Mouse (Mus musculus) spleen, adult 2 months (tissue): ENCODE results near the gene Foxo3. TPM values are rescaled to one million over a fixed set of nuclear protein-coding genes. Genes with fewer than 3 reads are reported as not detected.

ENCODE experiments used
- DNase-seq, 2 experiments: peaks; one replicate each; pipeline versions ENCODE4 v3.0.0 to v3.0.0-alpha.2; 2012 to 2021; ENCODE audit warnings: low spot score in 2 of 2, low read depth in 1 of 2
- H3K27ac ChIP-seq: fragments of 200-500 bp; 2 replicates; pipeline ENCODE4 v1.5.1; 2012; ENCODE audit warnings: low read length, inconsistent platforms; ENCODE audit not compliant: insufficient read depth
- H3K27me3 ChIP-seq: fragments of 200-500 bp; 2 replicates; pipeline ENCODE4 v1.6.1; 2012; ENCODE audit warnings: mild to moderate bottlenecking, moderate library complexity, low read length, inconsistent platforms; ENCODE audit not compliant: control insufficient read depth, insufficient read depth
- H3K36me3 ChIP-seq: fragments of 200-500 bp; 2 replicates; pipeline ENCODE4 v1.6.1; 2012; ENCODE audit warnings: mild to moderate bottlenecking, low read length, inconsistent platforms; ENCODE audit not compliant: control insufficient read depth, insufficient read depth
- H3K4me1 ChIP-seq: fragments of 200-500 bp; 2 replicates; pipeline ENCODE4 v1.6.1; 2011; ENCODE audit warnings: inconsistent platforms; ENCODE audit not compliant: control insufficient read depth, insufficient read depth, insufficient read length
- H3K4me3 ChIP-seq: fragments of 200-500 bp; 2 replicates; pipeline ENCODE4 v1.5.1; 2011; ENCODE audit warnings: mild to moderate bottlenecking, inconsistent platforms; ENCODE audit not compliant: insufficient read depth, insufficient read length; ENCODE audit errors: extremely low read depth
- CTCF ChIP-seq: fragments of 200-500 bp; IDR thresholded peaks from 2 replicates; pipeline ENCODE4 v1.5.1; 2011; ENCODE audit warnings: mild to moderate bottlenecking, inconsistent platforms; ENCODE audit not compliant: insufficient read depth, insufficient read length, insufficient replicate concordance; ENCODE audit errors: extremely low read depth
- POLR2A ChIP-seq: fragments of 200-500 bp; IDR thresholded peaks from 2 replicates; pipeline ENCODE4 v1.6.1; 2011; ENCODE audit warnings: low read depth, low read length, inconsistent platforms
- WGBS: fragments of 180-500 bp; shearing (Covaris S2); methylation state at CpG from one replicate; pipeline ENCODE4 v1.1.7; 2018; 5-methylcytosine and 5-hydroxymethylcytosine counted together
- polyA plus RNA-seq: library from polyadenylated mRNA; depleted of rRNA; stranded (reverse); fragments of >200 nt; gene quantifications from 2 replicates; pipeline ENCODE4 v1.2.3, GENCODE M21; 2012

The Foxo3 gene
- polyA plus RNA-seq, 1 experiment, result 44.6 TPM

DNA sequence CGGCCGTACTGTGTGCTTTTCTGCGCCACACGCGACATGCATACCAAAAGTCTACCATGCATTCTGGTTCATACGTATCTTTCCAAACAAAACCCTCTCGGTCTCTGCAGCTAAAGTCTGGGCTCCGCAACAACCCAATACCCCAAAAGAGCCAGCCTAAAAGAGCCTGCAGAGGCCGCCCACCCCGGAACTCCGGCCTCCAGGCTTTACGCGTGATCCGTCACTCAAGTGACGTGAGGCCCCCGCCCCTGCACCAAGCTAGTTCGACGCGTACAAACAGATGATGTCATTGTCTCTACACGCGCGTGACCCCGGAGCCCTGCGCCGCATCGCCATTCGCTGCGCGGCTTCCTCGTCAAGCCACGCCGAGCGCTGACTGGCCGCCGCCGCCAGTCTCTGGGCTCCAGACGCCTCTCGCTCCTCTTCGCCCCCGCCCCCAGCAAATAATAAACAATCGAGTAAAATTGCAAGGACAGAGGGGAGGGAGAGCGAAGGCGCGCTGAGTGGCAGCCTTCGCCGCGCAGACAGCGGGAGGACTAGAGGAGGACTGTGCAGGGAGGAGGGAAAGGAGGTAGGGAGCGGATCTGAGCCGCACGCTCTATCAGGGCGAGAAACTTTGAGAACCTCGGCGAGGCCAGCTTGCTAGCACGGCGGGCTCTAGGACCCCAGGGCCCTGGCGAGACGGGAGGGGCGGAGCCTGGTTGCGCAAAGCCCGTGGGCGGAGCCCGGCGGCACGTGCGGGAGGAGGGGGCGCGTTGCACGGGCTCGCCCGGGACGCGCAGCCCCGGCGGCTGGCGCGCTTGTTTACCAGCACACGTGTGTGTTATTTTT, 1.1 kb upstream of the Foxo3 start:
- H3K4me1 ChIP-seq, result peaks cover 23% of the 10 kb centered on the region
- WGBS, result under 1% methylated on average over 77 of the region's 78 CpGs
- 0 out of 2 replicates have a peak, but pooled peaks cover 2% of the 10 kb centered on the region for H3K36me3 ChIP-seq
- no peaks in the 10 kb centered on the region for H3K27me3 ChIP-seq
- peak overlapping the region; percentile 99 for H3K27ac ChIP-seq
- TF ChIP-seq POLR2A (peak; percentile 31; the same call in 1 of the 2 replicates), CTCF (no peak)
- DNase-seq, result peak; percentile 98 to 99
- peak overlapping the region; percentile 88 for H3K4me3 ChIP-seq

- under 1% methylated on average over 38 of the region's 40 CpGs for WGBS
- Histone ChIP-seq H3K27me3 (no peaks in the 10 kb centered on the region), H3K27ac (peak overlapping the region; percentile 92), H3K4me1 (peaks cover 33% of the 10 kb centered on the region), H3K4me3 (peak overlapping the region; percentile 88), H3K36me3 (0 out of 2 replicates have a peak, but pooled peaks cover 2% of the 10 kb centered on the region)
- TF ChIP-seq POLR2A (no peak), CTCF (no peak)
- no peak for DNase-seq
Observed at GRCm38 (mm10) chr10:42275871-42276501, 569 bp downstream of the Foxo3 start.

DNA sequence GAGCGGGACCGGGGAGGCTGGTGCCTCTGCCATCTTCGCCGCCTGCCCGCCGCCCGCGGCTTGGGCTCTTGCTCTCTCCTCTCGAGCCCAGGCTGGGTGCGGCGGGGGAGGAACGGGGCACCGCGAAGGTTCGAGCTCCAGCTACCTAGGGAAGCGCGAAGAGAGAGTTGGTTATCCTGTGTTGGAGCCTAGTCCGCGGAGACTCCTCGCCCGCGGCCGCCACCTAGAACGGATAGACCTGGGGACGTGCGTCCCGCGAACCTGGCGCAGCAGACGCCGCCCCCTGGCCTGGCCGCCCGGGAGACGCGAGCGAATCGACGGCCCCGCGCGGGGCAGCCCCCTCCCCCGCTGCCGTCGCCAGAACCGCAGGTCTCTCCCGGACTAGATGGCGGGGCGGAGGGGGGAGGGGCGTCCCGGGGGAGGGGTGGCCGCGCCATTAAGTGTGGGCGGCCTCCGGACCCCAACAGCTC, 1.1 kb downstream of the Foxo3 start:
- peak in 1 of 2 experiments; percentile 50 for DNase-seq
- no peak for TF ChIP-seq POLR2A
- Histone ChIP-seq H3K36me3 (0 out of 2 replicates have a peak, but pooled peaks cover 2% of the 10 kb centered on the region), H3K4me3 (peak overlapping the region; percentile 88), H3K4me1 (peaks cover 33% of the 10 kb centered on the region), H3K27ac (peak overlapping the region; percentile 92), H3K27me3 (no peaks in the 10 kb centered on the region)
- WGBS, result under 1% methylated on average over 51 of the region's 54 CpGs

DNA sequence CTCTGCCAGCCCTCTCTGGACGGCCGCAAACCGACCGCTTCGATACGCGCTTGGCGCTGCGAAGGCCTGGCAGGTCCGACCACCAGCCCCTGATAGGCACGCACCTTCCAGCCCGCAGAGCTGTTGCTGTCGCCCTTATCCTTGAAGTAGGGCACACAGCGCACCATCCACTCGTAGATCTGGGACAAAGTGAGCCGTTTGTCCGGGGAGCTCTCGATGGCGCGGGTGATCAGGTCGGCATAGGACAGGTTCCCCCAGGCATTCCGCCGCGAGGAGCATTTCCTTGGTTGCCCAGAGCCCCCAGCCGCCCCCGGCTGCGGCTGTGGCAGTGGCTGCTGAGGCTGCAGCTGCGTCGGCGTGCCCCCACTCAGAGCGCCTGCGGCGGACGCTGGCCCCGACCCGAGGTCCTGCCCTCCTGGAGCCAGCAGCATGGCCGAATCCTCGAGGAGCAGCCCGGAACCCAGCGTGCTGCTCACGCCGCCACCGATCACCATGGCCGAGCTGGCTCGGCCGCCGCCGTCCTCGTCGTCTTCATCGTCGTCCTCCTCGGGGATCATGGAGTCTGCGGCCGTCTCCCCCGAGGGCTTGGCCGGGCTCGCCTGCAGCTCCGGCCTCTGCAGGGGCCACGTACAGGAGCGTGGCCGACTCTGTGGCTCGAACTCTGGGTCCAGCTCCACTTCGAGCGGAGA, 1.7 kb downstream of the Foxo3 start:
- TF ChIP-seq POLR2A, result no peak
- no peak for TF ChIP-seq CTCF
- H3K36me3 ChIP-seq, result 0 out of 2 replicates have a peak, but pooled peaks cover 2% of the 10 kb centered on the region
- 7% methylated on average over 63 of the region's 65 CpGs for WGBS
- H3K4me3 ChIP-seq, result peak overlapping the region; percentile 88
- DNase-seq, result no peak
- H3K27ac ChIP-seq, result peak overlapping the region; percentile 19
- no peaks in the 10 kb centered on the region for H3K27me3 ChIP-seq
- H3K4me1 ChIP-seq, result peaks cover 35% of the 10 kb centered on the region

DNA sequence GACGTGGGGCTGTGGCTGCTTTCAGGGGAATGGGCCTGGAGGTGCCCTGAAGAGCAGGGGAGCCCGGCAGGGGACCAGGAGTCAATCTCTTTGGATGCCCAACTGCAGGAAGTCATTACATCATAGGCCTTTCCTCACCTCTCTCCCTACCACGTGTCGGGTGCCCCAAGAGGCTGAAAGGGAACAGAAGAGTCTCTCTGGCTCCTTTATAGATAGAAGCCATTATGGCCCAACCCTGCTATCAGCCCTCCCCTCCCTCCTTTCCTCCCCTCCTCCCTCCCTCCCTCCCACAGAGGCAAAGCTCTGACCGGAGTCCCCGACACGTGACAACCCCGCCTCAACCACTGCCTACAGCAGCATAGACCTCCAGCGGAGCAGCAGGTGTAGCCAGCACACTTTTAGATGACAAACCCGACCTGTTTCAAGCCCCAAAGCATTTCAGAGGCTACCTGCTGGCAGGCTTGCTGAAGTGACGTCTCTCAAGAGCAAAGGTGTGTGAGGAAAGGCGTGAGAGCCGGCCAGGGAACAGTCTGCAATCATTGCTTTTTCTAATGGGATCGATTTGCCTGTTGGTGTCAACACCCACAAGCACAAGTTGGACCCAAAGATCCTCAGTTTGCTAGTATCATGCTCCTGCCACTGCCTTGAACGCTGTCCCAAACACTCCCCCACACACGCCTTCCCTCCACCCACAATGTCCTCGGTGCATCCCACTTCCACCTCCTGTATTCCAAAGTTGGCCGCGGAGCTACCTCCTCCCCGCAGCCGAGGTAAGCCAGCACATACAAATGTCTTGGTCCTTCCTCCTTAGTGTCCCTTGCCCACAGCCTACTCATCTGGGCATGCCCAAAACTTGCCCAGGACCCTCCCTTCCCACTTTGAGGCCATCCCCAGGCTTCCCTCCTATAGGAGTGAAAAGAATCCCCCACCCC, 2.5 kb downstream of the Foxo3 start:
- H3K4me1 ChIP-seq, result peaks cover 40% of the 10 kb centered on the region
- peak in 1 of 2 experiments; percentile 65 for DNase-seq
- no peaks in the 10 kb centered on the region for H3K27me3 ChIP-seq
- peak overlapping the region; percentile 88 for H3K4me3 ChIP-seq
- WGBS, result 11% methylated on average over 21 of the region's 21 CpGs
- peak overlapping the region; percentile 59; the same call in 1 of the 2 replicates for H3K27ac ChIP-seq
- H3K36me3 ChIP-seq, result 0 out of 2 replicates have a peak, but pooled peaks cover 2% of the 10 kb centered on the region
- no peak for TF ChIP-seq POLR2A
- TF ChIP-seq CTCF, result no peak

- Histone ChIP-seq H3K4me1 (peaks cover 41% of the 10 kb centered on the region), H3K4me3 (peak overlapping the region; percentile 88), H3K27ac (peak overlapping the region; percentile 59; the same call in 1 of the 2 replicates), H3K36me3 (0 out of 2 replicates have a peak, but pooled peaks cover 2% of the 10 kb centered on the region), H3K27me3 (no peaks in the 10 kb centered on the region)
- 40% methylated on average over 6 of the region's 6 CpGs for whole genome bisulfite sequencing
- DNase-seq, result no peak
- no peak for TF ChIP-seq CTCF
- TF ChIP-seq POLR2A, result no peak
Observed at GRCm38 (mm10) chr10:42273403-42273759, 3.2 kb downstream of the Foxo3 start.
